Comparison of ENCODE assay signal across 8 mouse cellular contexts in genomic region chr10:80999362-81000196, GRCm38 (mm10). TPM values are rescaled to one million over a fixed set of nuclear protein-coding genes. Genes with fewer than 3 reads are reported as not detected.
DNase-seq lines count a peak whose midpoint lies in the region; ATAC-seq and TF ChIP-seq lines count a peak whose summit lies in the region.

No protein-coding gene starts in this region.

- WGBS in heart, embryonic 11.5 days (ENCODE audit: insufficient replicate concordance): 30% methylated on average over 37 of the region's 37 CpGs
- WGBS in kidney, embryonic 16.5 days: 29% methylated on average over 37 of the region's 37 CpGs

- no peak overlapping the region for H3K27ac ChIP-seq in bone marrow macrophage, adult 2 months (ENCODE audit: insufficient read depth, low read depth, low read length)
- H3K27ac ChIP-seq in embryonic fibroblast, embryonic 13.5 days (ENCODE audit: insufficient read depth, low read length): no peak overlapping the region
- no peak overlapping the region for H3K27ac ChIP-seq in heart, embryonic 11.5 days (ENCODE audit: low read depth, low read length)
- no peak overlapping the region for H3K27ac ChIP-seq in kidney, embryonic 16.5 days (ENCODE audit: low read length)

- peaks cover 4% of the 10 kb centered on the region; the same call in 1 of the 2 replicates for H3K4me1 ChIP-seq in bone marrow macrophage, adult 2 months (ENCODE audit: control insufficient read depth, insufficient read depth, low read length)
- H3K4me1 ChIP-seq in embryonic fibroblast, embryonic 13.5 days (ENCODE audit: control insufficient read depth, insufficient read depth, low read length): no peaks in the 10 kb centered on the region
- H3K4me1 ChIP-seq in heart, embryonic 11.5 days (ENCODE audit: control insufficient read depth, insufficient read depth, low read length): peaks cover 7% of the 10 kb centered on the region; the same call in 1 of the 2 replicates
- peaks cover 15% of the 10 kb centered on the region for H3K4me1 ChIP-seq in kidney, embryonic 16.5 days (ENCODE audit: insufficient read depth, low read length)

- TF ChIP-seq CTCF in C2C12 (IDR thresholded peaks at IDR 0.05; ENCODE audit: control insufficient read depth, insufficient read depth, insufficient read length): peak; percentile 76
- peak; percentile 23 for TF ChIP-seq CTCF in bone marrow macrophage, adult 2 months (IDR thresholded peaks at IDR 0.05; ENCODE audit: low read depth, low read length)
- peak; percentile 73 for TF ChIP-seq CTCF in embryonic fibroblast, embryonic 13.5 days (IDR thresholded peaks at IDR 0.05; ENCODE audit: borderline replicate concordance, insufficient read depth, low read length)

- no peak overlapping the region for H3K4me2 ChIP-seq in heart, embryonic 11.5 days
- H3K4me2 ChIP-seq in kidney, embryonic 16.5 days (replicated peaks; ENCODE audit: low read depth, low read length): 0 out of 2 replicates have a peak overlapping the region, but pooled peaks have one; percentile 16

- no peak for TF ChIP-seq POLR2A in bone marrow macrophage, adult 2 months (IDR thresholded peaks at IDR 0.05; ENCODE audit: borderline replicate concordance, low read depth, low read length)
- TF ChIP-seq POLR2A in embryonic fibroblast, embryonic 13.5 days (IDR thresholded peaks at IDR 0.05; ENCODE audit: low read depth, low read length): no peak

- no peaks in the 10 kb centered on the region for H3K79me2 ChIP-seq in C2C12 (ENCODE audit: control insufficient read depth, insufficient read depth)

- H3K4me3 ChIP-seq in C2C12 (ENCODE audit: insufficient read depth, poor library complexity, severe bottlenecking): no peak overlapping the region
- no peak overlapping the region for H3K4me3 ChIP-seq in bone marrow macrophage, adult 2 months (ENCODE audit: insufficient read depth, low read length)
- H3K4me3 ChIP-seq in embryonic fibroblast, embryonic 13.5 days (ENCODE audit: insufficient read depth, low read length): no peak overlapping the region
- H3K4me3 ChIP-seq in heart, embryonic 11.5 days (ENCODE audit: low read depth, low read length): no peak overlapping the region
- H3K4me3 ChIP-seq in kidney, embryonic 16.5 days (ENCODE audit: low read length): no peak overlapping the region

- H3K9ac ChIP-seq in heart, embryonic 11.5 days (ENCODE audit: low read depth, low read length): no peak overlapping the region
- H3K9ac ChIP-seq in kidney, embryonic 16.5 days (replicated peaks; ENCODE audit: low read length): no peak overlapping the region

- H3ac ChIP-seq in C2C12 (ENCODE audit: control insufficient read depth, insufficient read length, low read depth): no peak overlapping the region

- 0 out of 2 replicates have a peak, but pooled peaks have one; percentile 16 for ATAC-seq in heart, embryonic 11.5 days (replicated peaks; ENCODE audit: insufficient number of reproducible peaks, low FRiP score, low TSS enrichment)
- ATAC-seq in kidney, embryonic 16.5 days (ENCODE audit: low FRiP score, low TSS enrichment): peak; percentile 75
- ATAC-seq in monocyte, adult 5-6 weeks (replicated peaks; ENCODE audit: insufficient number of reproducible peaks, low FRiP score, low TSS enrichment, poor library complexity, severe bottlenecking): peak; percentile 84

- DNase-seq in liver: peak; percentile 80
- peak; percentile 77 to 79 for DNase-seq in spleen, postnatal 36 days (ENCODE audit: low spot score in 2 of 2)

- no peaks in the 10 kb centered on the region for H3K9me3 ChIP-seq in heart, embryonic 11.5 days (replicated peaks; ENCODE audit: control insufficient read depth, low read length)
- H3K9me3 ChIP-seq in kidney, embryonic 16.5 days (ENCODE audit: low read length): no peaks in the 10 kb centered on the region

- H3K79me3 ChIP-seq in C2C12 (ENCODE audit: low read depth): no peaks in the 10 kb centered on the region

- peaks cover 25% of the 10 kb centered on the region for H3K27me3 ChIP-seq in C2C12 (ENCODE audit: control insufficient read depth, insufficient read depth, insufficient read length)
- peaks cover 20% of the 10 kb centered on the region for H3K27me3 ChIP-seq in heart, embryonic 11.5 days (ENCODE audit: control insufficient read depth, insufficient read depth, low read length)
- no peaks in the 10 kb centered on the region; the same call in 1 of the 2 replicates for H3K27me3 ChIP-seq in kidney, embryonic 16.5 days (ENCODE audit: insufficient read depth, low read length)

- H3K36me3 ChIP-seq in C2C12 (ENCODE audit: control insufficient read depth, insufficient read depth): no peaks in the 10 kb centered on the region
- no peaks in the 10 kb centered on the region for H3K36me3 ChIP-seq in heart, embryonic 11.5 days (ENCODE audit: control insufficient read depth, insufficient read depth, low read length)
- H3K36me3 ChIP-seq in kidney, embryonic 16.5 days (ENCODE audit: insufficient read depth, low read length): no peaks in the 10 kb centered on the region

TF ChIP-seq in C2C12, 6 proteins besides CTCF, POLR2A, EP300 and RAD21:
- TF ChIP-seq MAX (IDR thresholded peaks at IDR 0.05) (peak; percentile 95), USF1 (IDR thresholded peaks at IDR 0.05; ENCODE audit: low read depth) (peak; percentile 57), MYOD1 (IDR thresholded peaks at IDR 0.05; ENCODE audit: control insufficient read depth, insufficient read length, low read depth) (no peak)

RNA-seq across cellular contexts. Expression of gene Gng7, which starts 15.2 kb away (rescaled TPM):
- polyA plus RNA-seq in C2C12 (2012; fragmentation: generic; extraction: Trizol): 0.25 TPM
- 3.5 and 4.6 TPM in 2 replicates for polyA plus RNA-seq in bone marrow macrophage, adult 2 months (2012; ENCODE audit: insufficient read depth, insufficient read length, missing spikeins)
- 5.3 and 5.4 TPM in 2 replicates for polyA plus RNA-seq in embryonic fibroblast, embryonic 13.5 days (2011; ENCODE audit: insufficient read length, low read depth, missing spikeins)
- polyA plus RNA-seq in heart, embryonic 11.5 days (2014; fragmentation: Nextera tagmentation; extraction: Ambion mirVana): 1.4 TPM in 2 replicates
- 6.6 and 6.7 TPM in 2 replicates for polyA plus RNA-seq in kidney, embryonic 16.5 days (2015; fragmentation: Nextera tagmentation; extraction: Ambion mirVana)
- 0.10 TPM in 1 of 3 replicates, not detected in the others for total RNA-seq in monocyte, adult 5-6 weeks (2017)

RNA-seq across cellular contexts. Expression of gene Diras1, which starts 25.9 kb away (rescaled TPM):
- 0.28 TPM for polyA plus RNA-seq in C2C12 (2012; fragmentation: generic; extraction: Trizol)
- polyA plus RNA-seq in bone marrow macrophage, adult 2 months (2012; ENCODE audit: insufficient read depth, insufficient read length, missing spikeins): not detected in 2 replicates
- not detected in 2 replicates for polyA plus RNA-seq in embryonic fibroblast, embryonic 13.5 days (2011; ENCODE audit: insufficient read length, low read depth, missing spikeins)
- polyA plus RNA-seq in heart, embryonic 11.5 days (2014; fragmentation: Nextera tagmentation; extraction: Ambion mirVana): 0.13 TPM in 1 of 2 replicates, not detected in the other
- 0.11 and 0.41 TPM in 2 replicates for polyA plus RNA-seq in kidney, embryonic 16.5 days (2015; fragmentation: Nextera tagmentation; extraction: Ambion mirVana)
- 0.38 TPM in 1 of 3 replicates, not detected in the others for total RNA-seq in monocyte, adult 5-6 weeks (2017)

RNA-seq across cellular contexts. Expression of gene Slc39a3, which starts 37.6 kb away (rescaled TPM):
- polyA plus RNA-seq in C2C12 (2012; fragmentation: generic; extraction: Trizol): 11.6 TPM
- polyA plus RNA-seq in bone marrow macrophage, adult 2 months (2012; ENCODE audit: insufficient read depth, insufficient read length, missing spikeins): 14.0 and 14.5 TPM in 2 replicates
- 11.9 and 13.1 TPM in 2 replicates for polyA plus RNA-seq in embryonic fibroblast, embryonic 13.5 days (2011; ENCODE audit: insufficient read length, low read depth, missing spikeins)
- 3.9 and 4.1 TPM in 2 replicates for polyA plus RNA-seq in heart, embryonic 11.5 days (2014; fragmentation: Nextera tagmentation; extraction: Ambion mirVana)
- polyA plus RNA-seq in kidney, embryonic 16.5 days (2015; fragmentation: Nextera tagmentation; extraction: Ambion mirVana): 19.6 and 19.9 TPM in 2 replicates
- 4.5 to 9.9 TPM (median 7.3 TPM) in 3 replicates for total RNA-seq in monocyte, adult 5-6 weeks (2017)

Comparison
In these comparisons a context has a peak if more than half of its experiments do, and no peak if none do; other contexts are left out.
1. CTCF ChIP-seq: peak in every context shown above with its lines; median percentile 76 in C2C12; 73 in embryonic fibroblast, embryonic 13.5 days; 23 in bone marrow macrophage, adult 2 months.
2. ATAC-seq: peak in every context shown above with its lines; median percentile 84 in monocyte, adult 5-6 weeks; 75 in kidney, embryonic 16.5 days; 16 in heart, embryonic 11.5 days.